Mouse (Mus musculus) cerebellum, postnatal 25 days (tissue): ENCODE data around the gene Gm26558.

ENCODE experiments used
- DNase-seq, 2 experiments: peaks; one replicate each; pipeline ENCODE4 v3.0.0; 2021; ENCODE audit warnings: mixed read lengths in 2 of 2

Gene Gm26558

DNA sequence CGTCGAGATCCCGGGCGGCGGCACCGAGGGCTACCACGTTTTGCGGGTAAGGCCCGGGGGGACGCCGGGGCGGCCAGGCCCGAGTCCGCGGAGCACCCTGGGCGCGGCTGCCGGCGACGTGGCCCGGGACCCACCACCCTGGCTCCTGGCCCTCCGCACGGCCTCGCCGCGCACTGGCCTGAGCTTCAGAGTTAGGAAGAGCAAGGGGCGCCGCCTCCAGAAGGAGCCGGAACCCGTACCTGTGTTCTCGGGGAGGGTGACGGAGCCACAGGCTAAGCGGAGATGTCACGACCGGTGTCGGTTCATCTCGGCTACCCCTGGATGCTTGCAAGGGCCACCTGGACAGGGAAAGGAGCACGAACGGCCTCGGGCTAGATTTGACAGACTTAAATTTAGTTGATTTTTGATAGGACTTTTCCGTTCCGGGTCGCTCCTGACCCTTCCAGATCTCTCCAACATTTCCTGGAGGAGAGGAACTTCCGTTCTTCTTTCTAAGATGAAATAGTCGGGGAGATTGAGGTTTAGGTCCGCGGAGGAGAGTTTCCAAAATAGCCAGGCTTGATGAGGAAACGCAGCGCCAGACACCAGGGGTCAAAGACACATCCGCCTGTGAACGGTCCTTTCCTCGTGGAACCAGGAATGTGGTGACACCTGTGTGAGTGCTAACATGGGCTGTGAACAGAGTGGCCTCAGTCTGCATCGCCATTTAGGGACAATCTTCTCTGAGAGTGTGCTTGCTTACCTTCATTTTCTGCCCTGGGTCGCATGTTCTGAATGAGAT lies at the start of gene Gm26558:
TSS of gene Gm26558 (minus strand) at position 394 of the 781 bp plus-strand sequence.
- peak in 1 of 2 experiments; percentile 26 for DNase-seq

DNA sequence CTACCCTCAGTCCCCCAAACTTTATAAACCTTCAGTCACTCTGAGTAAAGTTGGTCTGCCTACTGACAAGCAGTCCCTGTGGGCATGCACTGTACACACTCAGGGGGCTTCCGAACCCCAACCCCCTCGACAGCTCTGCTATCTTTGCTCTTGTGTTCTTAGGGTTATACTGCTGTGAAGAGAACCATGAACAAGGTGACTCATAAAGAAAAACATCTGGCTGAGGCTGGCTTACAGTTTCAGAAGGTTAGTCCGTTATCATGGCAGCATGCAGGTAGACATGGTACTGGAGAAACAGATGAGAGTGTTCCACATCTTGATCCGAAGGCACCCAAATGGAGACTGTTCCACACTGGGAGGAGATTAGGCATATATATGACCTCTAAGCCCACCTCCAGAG lies 49.0 kb upstream of the Gm26558 start:
- no peak for DNase-seq

DNA sequence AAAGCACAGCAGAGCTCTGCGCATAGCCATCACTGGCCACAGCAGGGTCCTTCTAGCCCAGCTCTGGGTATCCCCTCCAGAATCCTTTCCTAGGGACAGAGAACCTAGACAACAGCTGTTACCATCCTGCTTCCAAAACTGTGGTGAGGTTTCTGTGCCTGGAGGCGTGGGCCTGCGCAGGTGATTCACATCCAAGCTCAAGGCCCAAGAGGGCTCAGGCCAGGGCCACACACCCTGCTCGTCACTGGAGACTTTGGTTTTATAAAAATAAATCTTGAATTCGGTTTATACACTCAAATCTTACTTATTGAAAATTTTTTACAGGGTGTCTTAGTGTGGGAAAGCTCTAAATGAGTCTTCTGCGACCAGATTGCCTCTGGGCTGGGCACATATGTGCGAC lies 48.3 kb upstream of the Gm26558 start:
- no peak for DNase-seq

DNA sequence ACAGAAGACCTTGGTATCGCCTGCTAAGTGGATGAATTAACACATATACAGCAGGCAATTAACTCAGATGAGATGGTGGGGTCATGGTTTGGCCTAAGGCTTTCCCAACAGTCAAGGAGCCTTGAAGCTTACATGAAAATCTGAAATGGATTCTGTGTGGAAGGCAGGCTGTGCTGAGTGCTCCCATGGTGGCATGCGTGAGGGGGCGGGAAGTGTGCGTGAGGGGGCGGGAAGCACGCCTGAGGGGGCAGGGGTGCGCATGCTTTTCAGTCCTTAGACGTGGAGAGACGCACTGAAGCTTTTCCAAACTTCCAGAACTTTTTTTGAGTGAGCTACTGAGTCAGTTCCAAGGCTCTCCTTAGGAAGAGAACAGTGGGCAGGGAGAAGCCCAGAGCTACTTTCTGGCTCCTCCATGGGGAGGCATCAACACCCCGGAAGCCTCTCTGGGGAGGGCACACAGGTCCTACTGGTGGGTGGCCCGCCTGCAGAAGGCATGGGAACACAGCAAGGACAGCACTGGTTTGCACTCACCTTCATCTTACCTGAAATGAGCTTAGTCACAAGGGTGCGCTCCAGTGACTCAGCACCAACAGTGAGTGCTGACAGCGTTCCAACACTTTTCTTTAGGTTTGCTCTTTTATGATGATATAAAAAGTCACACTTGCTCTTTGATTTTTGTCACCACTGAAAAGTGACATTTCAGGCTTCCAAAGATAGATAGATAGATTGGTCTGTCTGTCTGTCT lies 47.2 kb upstream of the Gm26558 start:
- no peak for DNase-seq

DNA sequence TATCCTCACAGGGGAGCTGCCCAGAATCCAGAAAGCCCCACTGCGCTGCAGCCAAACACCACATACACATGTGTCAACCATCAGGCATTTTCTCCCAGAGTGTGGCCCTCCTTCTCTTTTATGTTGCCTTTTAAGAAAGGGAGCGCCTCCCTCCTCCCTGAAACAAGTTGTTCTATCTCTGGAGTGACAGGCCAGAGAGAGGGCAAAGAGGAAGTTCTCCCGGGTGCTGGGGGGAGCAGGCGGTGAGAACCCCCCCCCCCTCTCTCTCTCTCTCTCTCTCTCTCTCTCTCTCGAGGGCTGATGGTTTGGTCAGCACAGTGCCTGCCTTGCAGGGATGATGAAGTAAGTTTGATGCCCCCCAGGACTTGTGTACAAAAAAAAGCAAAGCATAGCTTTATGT lies 40.5 kb upstream of the Gm26558 start:
- DNase-seq, result no peak

DNA sequence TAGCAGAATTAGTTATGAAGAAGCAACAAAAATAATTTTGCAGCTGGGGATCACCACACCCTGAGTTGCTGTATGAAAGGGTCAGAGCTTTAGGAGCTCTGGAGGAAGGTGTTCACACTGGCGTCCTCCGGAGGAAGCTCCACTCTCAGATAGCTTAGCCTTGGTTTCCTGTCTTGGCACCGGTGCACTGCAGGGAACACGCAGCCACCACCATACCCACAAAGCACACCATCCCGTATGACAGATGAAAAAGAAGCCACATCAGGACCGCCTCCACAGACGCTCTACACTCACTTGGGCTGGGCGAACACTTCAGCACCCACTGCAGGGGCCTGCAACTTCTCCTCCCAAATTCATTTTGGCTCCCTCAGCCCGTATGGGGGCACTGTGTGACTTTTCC lies 39.7 kb upstream of the Gm26558 start:
- DNase-seq, result no peak

DNA sequence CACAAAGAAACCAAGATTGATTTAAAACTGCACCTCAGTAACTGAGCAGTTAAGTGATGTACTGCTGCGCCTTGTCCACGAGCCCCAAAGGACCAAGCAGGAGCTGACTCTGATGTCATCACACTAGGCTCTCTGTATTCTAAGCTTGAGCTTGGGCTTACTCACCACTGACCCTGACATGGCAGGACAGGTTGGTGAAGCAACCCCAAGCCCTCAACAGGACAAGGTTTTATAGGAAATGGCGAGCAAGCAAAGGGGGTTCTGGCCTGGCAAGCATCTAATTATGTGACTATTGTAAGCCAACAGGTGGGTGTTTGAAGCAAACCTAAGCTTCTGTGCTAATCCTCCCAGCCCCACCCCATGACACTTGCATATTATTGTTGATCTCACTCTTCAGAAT lies 38.9 kb upstream of the Gm26558 start:
- no peak for DNase-seq

DNA sequence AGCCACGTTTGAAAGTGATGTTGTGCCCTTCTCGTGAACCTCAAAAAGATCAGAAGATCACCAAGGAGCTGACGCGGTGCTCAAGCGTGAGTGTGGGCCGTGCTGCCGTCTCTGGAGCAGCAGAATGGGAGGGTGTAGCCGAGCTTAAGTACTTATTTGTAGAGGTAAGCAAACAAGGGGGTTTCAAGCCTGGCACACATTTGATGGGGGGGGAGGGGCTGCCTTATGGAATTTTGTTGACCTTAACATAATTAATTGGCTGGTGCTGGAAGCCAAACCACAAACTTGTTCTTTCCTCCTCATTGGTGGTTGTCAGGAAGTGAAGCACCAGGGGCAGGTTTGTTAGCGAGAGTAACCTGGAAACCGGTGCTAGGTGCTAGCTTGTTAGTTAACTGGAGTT lies 33.8 kb upstream of the Gm26558 start:
- DNase-seq, result no peak

DNA sequence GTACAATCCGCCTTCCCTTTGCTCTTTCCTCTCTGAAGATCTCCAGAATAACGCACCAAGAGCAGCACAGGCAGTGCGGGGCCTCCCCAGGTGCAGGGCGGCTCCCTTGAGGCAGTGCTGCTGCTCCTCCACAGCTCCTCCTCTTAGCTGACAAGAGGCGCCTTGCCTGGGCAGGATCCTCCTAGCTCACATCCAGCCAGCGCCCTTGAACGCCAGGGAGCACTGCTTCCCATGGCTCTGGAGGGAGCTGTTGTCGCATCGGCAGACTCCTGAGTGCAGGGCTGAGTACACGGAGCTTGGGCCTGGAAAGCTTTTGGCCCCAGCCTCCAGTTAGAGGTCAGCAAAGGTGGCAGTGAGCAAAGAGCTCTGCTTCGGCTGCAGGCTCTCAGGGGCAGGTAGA lies 28.3 kb upstream of the Gm26558 start:
- no peak for DNase-seq

DNA sequence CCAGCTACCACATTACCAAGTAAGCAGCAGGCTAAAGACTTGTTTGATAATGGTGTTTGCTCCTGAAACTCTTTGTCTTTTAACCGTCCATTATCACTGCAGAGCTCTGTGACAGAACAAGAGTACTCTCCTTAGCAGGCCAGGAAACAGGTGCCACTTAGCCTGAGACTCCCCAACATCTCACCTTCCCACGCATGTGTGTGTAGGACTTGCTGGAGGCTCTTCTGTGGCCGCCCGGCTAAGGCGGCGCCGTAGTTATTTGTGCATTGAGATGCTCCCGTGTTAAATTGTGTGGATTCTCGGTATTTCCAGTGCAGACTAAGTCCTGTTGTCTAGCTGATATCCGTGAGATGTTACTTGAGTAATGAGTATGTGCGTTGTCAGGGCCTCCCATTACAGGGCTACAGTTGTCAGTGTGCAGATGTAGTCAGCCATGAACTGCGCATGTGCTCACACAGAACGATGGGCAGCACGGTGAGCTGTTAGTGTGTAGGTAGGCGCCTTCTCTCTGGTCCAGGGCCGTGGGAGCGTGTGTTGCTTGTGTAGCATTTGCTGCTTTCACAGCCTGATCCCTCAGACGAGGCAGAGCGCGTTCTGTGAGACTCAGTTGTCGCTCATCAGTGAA lies 26.7 kb upstream of the Gm26558 start:
- DNase-seq, result no peak

DNA sequence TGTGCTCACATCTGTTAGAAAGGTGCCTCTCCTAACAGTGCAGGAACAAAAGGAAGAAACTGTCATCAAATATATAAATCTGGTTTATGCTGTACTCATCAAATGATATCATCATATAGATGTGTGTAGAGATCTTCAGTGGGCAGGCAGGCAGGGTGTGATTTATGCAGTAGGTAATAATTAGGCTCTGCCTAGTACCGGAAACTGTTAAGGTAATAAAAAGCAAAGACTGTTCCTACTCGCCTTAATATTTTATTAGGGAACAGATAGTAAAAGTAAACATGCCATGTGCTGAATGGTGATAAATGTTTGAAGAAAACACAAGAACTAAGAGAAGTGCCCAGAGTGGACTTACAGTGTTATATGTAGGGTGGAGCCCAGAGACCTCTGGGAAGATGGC lies 20.4 kb upstream of the Gm26558 start:
- no peak for DNase-seq

DNA sequence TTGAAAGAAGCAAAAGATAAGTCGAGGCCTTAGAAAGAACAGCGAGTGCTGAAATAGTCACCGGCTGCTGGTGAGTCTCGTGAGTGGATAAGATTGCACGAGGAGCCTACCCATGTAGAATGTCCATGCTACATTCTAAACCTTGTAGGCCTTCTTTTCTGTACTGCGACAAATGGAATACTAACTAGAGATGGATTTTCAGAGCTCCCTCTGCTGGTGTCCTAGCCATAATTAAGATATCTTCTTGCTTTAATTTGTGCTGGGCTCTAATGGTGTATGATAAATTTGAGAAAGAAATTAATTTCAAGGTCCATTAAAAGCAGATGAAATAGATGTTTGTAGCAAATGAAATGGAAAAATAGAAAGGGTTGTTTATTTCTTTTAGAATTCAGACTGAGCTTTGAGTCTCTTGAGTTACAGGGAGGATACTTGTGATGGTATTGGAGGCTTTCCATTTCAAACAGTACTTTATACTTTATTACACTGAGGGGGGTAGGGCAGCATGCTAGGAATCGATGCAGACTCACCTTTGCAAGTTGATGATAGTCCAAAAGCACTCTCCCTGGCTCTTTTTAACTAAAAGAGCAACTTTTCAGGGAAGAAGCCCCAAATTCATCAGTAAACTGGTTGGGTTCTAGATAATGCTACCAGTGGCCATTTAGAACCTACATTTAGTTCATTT lies 11.7 kb upstream of the Gm26558 start:
- DNase-seq, result no peak

DNA sequence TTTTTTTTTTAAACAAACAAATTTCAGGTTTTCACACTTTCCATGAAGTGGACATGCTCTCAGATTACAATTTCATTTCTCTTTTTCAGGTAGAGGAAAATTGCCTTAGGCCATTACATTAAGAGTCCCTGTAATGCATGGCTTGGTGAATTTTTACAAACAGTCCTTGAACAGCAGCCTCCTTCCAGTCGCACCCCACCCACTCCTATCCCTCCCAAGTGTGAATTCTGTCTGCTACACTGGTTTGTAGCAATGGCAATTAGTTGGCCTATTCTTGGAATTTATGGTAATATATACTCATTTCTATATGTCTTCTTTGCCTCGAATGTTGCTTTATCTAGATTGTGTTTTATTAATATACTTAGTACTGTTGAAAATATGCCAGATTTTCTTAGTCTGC lies 10.6 kb upstream of the Gm26558 start:
- no peak for DNase-seq

DNA sequence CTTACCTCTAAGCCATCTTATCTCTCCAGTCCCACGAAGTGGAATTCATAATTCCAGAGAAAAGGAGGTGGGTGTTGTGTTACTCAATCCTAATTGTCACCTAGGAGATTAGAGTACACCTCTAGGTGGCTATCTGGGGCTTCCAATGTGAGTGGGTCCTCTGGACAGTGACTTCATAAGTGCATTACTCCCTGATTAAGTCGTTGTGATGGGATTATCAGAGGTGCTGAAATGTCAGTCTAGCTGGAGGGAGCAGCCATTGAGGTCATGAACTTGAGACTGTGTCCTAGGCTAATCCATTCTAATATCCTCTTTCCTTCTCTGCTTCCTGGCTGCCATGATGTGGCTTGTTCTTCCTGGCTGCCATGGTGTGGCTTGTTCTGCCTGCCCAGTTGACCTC lies 8.0 kb upstream of the Gm26558 start:
- DNase-seq, result no peak

DNA sequence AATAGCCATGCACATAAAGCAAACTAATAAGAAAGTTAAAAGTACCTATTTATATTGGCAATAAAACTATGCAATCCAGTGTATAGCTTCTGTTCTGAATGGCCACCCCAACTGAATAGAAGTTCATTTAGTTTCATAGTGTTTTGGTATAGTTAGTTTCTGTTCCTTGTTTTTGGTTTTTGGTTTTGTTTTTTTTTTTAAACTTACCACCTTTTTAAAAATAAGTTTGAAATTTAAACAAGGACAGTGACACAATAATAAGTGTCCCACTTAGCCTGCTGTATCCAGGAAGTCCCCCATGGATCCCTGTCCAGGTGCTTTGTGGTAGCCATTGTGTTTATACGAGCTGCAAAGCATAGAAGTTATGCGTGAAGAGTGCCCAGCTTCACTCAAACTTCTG lies 7.3 kb upstream of the Gm26558 start:
- DNase-seq, result no peak

DNA sequence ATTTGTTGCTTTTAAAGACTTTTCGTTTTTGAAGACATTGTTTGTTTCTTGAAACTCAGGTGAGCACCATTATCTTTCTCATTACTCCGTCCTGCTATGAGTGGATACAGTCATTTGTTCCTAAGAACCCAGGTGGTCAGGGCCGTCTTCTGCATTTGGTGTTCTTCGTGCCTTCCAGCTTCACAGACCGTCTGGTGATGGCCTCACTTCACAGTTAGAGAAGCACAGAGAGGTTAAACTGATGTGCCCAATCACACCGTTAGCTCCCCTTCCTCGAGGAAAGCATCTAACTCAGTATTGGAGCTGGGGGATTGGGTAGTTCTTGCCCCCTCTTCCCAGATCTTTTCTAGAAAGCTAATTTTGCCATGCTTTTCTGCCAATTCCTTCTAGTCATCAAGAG lies 5.1 kb upstream of the Gm26558 start:
- no peak for DNase-seq

DNA sequence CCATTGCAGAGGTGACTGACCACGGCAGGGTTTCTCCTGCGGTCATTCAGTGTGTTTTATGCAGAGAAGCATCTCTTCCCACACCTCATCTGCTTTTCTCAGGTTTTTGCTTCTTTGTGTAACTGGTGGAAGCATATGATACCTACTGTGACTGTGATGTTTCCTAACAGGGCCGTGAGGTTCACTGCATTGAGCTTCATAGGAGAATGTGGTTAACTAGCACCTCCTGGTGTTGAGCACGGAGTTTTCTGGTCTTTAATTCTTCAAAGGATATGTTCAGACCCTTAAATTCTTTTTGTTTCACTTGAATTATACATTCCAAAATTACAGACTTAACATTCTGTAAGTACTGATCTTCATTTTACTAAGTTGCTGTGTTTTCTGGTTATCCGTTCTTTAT lies 1.9 kb upstream of the Gm26558 start:
- no peak for DNase-seq

DNA sequence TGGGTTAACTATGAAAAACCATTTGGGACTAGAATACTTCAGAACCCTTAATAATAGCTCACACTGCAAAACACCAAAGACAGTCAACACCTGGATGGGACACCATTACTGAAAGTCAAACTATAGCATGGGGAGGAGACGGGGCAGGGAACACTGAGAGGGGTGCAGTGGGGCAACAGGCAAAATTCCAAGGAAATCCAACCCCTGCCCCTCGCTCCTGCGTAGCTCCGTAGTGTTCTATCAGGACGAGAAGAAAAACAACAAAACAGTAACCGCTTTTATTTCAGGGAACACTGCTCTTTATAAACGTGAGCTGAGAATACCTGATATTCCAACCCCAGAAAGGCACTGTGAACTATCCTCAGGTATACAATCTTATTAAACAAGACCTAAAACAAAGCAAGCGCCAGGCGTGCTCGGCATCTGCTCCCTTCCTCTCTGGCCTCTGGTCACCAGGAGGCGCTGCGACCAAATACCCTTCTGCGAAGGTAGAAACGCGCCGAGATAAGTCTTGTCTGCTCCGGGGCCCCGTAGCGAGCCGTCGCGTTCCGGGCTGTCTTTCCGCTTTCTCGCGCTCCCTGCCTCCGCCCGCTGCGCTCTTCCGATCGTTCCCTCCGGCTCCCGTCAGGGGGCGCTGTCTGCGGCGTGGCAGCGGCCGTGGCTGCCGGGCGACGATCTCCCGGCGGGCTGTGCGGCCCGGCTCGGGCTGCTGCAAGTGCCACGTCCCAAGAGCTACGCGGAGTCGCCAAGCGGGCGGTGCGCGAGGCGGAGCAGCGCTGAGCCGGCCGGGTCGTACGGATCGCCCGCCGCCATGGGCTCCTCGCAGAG lies 807 bp downstream of the Gm26558 start, which contains the start of gene Gorasp2:
TSS of gene Gorasp2 (plus strand) at position 690 of the 828 bp plus-strand sequence.
- DNase-seq, result peak; percentile 99

DNA sequence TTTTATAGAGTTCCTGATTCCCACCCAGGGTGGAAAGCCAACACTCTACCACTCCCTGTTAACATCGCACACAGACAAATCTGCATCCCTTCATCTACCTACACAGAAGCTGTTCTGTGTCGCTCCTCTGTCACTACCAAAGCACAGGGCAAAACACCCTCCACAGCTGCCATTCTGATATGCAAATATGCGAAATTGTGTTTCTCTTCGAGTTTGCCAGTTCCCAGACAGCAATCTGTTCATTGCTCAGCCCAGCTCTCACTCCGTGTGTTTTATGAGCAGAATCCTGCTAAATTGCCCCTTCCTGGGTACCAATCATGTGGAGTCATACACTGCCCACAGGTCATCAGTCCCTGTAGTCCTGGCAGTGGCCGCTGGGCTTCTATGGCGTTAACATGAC lies 4.8 kb downstream of the Gm26558 start:
- no peak for DNase-seq

DNA sequence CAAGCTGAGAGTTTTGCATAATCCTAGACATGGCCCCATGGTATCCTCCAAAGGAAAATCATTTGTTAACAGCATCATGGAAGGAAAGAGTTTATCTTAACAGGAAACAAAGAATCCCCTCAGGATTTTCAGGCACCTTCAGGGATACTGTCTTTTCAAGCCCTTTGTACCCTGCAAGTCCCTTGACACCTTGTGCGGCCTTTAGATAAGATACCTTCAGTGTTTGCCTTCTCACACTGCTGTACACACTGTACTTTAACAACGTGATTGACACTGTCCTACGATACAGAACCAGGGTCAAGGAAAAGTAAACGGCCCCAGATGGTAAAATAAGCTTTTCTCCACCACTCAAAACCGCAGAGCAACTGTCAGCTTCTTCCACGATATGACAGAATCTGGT lies 10.1 kb downstream of the Gm26558 start:
- no peak for DNase-seq

DNA sequence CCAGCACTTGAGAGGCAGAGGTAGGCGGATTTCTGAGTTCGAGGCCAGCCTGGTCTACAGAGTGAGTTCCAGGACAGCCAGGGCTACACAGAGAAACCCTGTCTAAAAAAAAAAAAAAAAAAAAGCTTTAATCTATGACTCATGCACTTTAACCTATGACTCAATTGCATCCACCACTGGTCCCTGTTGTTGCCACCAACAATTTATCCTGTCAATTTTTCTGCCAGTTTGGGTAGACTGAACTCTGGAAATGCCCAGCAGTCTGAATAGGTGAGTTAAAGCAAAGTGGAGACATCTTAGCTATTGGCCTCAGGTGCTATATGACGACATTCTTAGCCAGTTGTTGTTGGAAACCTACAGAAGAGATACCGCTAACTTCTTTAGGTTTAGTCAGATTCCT lies 12.4 kb downstream of the Gm26558 start:
- no peak for DNase-seq

DNA sequence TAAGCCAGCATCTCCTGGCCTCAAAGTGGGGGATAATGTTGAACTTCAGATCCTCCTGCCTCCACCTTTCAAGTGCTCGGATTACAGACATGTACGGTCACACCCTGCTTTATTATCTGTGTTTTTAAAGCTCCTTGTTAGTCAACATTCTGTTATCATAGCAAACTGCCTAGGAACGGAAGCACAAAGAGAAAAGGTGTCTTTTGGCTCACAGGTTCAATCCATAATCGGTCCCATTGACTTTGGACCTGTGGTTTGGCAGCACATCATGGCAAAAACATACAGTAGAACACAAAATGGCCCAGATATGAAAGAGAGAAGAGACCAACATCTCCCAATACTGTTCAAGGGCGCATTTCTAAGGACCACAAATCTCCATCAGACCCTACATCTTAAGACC lies 13.6 kb downstream of the Gm26558 start:
- DNase-seq, result no peak
